Mouse (Mus musculus): ENCODE measurements at regions not wholly inside any gene's neighbourhood (a gene's known extent, or its start where the extent isn't known, plus 50 kb on each side); places are given as distances from the start of the nearest gene placed in this dataset.

DNA sequence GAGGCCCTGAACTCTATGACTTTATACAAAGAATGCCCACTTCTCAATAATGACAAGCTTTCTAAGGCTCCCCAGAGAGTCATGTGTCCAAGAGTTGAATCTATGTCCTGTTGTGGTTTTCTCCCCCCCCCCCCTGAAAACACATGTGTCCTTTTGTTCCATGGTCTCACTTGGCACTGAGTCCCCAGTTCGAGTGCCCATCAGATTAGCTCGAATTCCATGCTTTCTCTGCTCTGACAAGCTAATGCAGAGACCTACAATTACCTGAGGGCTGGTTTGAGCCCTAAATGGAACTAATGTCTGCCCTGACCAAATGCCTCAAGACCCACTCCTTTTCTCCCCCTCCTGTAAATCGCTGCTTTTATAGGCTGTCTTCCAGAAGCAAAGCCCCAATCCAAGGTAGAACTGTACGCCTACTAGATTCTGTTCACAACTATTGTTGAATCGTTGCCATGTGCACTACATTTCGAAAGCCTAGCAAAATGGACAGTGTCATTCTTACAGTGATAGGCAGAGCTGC, 392.0 kb downstream of the Wdr11 start:
- no peak for DNase-seq (ENCODE audit: low spot score)

DNA sequence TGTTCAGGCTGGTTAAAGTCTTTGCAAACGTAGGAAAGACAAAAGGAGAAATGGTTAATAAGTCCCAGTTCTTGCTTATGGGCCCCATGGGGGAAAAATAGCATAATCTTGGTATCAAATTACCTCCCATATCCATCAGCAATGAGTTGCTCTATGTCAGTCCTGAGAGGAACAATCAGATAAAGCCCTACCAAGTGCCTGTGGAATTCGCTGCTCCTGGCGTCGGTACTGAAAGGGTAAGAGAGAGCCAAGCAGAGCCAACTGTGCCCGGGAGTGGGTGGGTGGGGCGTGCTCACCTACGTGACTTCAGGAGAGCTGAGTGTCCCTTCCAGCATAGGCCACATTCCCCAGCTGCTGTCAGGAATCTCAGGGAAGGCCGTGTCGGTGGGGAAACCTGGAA, 392.7 kb downstream of the Wdr11 start:
- no peak for DNase-seq (ENCODE audit: low spot score)

DNA sequence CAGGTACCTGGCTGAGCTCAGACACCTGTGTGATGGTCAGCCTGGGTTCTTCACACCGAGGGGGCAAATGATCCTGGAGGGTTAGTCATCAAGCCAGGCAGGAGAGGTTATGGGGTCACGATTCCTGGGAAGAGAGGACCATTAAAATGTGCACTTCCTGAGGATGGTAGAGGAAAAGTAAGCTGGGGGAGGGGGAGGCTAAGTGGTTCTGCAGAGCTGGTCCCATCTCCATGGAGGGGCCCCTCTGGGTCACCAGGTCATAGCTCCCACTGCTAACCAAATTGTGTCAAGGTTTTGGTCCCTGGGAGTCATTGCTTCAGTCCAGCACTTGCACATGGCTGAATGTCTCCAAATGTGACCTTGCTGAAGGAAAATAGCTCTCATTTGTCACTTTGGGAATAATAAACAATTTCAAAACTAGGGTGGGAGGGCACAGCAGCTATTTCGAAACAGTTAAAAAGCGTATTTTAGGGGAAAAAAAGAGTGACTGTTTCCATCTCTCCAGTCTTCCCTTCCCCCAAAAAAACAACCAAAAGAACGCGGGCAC, 395.5 kb downstream of the Wdr11 start:
- DNase-seq (ENCODE audit: low spot score), result no peak

DNA sequence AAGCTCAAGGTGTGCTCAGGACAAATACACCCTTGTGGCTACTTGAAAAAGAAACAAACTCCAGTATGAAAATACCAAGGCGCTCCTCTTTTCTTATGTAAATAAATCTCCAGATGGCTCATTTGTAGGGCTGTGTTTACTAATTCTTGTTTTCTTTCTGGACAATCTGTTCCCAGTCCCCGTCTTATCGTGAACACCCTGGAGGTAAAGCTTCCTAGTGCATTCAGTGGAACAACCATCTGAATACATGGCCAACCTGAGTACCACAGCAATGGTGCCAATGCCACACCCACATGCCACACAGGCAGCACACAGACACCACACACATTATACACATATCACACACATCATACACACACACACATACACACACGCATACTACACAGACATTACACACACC, 396.1 kb downstream of the Wdr11 start:
- no peak for DNase-seq (ENCODE audit: low spot score)

DNA sequence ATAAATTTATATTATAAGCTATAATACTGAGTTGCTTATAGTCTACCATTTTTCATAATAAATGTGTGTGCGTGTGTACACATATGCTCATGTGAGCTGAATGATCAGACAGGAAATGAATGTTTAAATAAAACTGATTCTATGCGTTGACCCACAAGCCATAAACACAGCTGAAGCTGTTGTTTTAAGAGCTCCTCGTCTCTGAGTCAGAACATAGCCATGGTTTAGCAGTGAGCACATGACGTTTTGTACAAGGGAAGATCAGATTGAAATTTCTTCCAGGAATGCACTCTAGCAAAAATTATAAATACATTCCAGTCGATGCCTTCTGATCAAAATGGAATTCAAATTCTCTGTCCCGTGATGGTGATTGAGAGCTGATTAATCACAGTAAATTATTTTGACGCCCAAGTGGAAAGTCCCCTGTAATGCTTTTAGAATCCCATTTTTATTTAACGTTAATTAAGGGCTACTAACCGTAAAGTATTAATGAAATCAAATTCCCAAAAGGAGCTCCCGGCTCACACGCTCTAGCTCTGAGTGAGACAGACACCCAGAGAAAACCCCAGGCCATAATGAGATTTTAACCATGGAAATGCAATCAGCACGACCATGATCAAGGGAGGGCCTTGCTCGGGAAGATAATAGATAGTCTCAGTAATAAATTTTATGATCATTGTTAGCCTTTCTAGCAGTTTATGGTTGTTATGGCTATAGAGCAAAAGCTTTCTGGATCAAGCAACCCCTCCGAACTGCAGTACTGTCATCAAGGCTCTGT, 402.0 kb downstream of the Wdr11 start:
- DNase-seq (ENCODE audit: low spot score), result no peak

DNA sequence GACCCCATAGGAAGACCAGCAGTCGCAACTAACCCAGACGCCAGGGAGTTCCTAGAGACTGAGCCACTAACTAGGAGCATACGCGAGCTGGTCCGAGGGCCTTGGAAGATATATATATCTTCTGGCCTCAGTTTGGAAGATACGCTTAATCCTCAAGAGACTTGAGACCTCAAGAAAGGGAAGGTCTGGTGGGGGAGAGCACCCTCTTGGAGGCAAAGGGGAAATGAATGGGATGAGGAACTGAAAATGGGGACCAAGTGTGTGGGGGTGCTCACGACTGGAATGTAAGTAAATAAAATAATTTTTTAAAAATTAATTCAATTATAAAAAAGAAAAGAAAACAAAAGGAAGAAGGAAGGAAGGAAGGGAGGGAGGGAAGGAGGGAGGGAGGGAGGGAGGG, 403.9 kb downstream of the Wdr11 start:
- no peak for DNase-seq (ENCODE audit: low spot score)

DNA sequence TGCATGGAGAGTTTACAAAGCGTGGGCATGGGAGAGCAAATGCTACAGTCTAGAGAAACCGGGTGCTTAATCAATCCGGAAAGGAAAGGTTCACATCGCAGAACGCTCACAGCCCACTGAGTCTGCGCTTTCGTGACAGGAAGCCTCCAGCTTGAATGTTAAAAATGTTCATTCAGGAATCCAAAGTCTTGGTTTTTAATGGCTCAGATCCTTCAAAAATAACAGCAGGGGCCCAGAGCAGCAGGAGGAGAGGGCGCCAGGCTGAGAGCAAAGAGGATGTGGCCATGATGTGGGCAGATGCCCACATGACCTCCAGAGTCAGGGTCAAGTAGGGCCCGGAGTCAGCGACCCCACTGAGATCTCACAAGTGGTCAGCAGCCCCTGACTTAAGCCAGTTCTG, 409.4 kb downstream of the Wdr11 start:
- DNase-seq (ENCODE audit: low spot score), result no peak

DNA sequence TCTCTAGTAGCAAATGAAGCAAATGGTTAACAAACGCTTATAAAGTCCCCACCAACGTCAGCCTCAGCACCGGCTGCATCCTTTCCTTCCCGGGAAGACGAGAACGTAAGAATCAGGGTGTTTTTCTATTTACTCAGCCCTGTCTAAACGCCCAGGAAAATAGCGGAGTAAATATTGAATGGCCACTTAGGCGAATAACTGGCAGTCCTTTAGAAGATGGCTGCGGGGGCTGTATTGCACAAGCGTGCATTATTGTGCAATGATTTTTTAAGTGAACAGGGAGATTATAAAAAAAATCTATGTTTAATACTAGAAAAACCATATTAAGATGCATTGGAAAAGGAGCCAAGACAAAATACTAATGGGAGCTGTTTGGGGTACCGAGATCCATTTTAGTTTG, 410.3 kb downstream of the Wdr11 start:
- DNase-seq (ENCODE audit: low spot score), result no peak

DNA sequence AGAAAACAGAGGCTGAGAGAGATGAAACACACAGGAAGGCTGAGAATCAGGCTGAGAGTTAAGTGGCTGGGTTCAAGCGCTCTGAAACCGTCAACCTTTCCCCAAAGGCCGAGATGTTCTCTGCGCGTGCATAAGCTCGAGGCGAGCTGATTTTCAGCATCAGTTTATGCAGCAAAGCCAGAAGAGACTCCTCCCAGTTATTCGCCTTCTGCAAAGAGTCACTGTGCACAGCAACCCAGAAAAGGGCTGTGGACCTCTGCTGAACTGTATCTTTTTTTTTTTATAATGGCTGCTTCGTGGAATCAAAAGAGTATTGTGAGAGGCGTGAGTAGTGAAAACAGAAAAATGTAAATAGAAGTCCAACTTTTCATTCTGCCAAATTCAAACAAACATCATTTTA, 413.7 kb downstream of the Wdr11 start:
- no peak for DNase-seq (ENCODE audit: low spot score)

DNA sequence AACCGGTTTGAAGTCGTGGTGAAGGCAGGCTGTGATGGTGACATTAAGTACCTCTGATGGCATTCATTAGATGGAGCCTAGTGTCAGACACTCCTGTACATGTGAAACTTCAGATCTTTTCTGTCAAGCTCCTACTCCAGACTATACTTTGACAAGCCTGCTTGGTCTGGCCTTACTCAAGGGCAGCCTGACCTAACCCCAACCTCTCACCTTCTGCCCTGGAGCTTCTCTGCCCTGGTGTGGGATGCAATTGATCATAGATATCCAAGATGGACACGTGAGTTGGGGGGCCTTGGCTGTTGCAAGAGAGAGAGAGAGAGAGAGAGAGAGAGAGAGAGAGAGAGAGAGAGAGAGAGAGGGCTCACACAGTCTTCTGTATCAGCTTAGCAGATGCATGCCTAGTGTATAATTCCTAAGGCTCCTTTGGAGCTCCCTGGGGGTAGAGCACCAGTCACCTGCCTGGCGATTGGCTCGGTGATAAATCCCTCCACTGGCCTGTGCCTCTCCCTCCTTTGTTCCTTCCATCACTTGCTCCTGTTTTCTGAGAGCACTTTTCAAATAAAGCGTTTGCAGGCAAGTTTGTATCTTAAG, 416.4 kb downstream of the Wdr11 start:
- no peak for DNase-seq (ENCODE audit: low spot score)

DNA sequence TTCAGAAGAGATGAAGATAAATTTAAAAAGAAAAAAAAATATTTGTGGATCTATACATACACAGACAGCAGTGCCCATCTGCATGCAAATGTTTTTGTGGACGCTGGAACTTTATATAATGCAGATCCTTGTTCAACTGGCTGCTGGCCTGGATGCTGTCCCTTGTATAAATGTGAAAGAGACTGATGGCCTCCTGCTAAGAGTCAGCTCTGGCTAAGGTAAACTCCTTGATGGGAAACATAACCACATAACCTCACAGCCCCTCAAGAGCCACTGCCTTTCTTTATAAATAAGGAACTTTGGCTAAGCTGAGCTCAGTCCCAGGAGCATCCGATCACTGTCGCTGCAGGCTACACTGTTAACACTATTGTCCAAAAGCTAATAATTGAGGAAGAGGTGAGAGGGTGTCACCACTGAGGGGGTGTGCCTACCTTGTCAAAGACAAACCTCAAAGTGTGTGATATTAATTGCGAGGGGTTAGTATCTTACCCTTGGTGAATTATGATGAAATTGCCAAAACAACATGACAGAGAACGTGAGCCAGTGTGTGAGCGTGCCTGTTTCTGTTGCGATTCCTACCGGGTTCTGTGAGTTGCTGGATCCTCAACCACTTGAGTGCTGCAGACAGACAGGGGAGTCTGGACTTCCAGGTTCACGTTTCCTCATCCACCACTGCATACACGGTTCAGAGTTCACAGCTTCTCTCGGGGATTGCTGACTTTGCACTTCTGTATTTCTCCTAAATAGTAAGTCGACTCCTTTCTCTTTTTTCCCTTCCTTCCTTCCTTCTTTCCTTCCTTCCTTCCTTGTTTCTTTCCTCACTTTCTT, 417.1 kb downstream of the Wdr11 start:
- DNase-seq (ENCODE audit: low spot score), result no peak

DNA sequence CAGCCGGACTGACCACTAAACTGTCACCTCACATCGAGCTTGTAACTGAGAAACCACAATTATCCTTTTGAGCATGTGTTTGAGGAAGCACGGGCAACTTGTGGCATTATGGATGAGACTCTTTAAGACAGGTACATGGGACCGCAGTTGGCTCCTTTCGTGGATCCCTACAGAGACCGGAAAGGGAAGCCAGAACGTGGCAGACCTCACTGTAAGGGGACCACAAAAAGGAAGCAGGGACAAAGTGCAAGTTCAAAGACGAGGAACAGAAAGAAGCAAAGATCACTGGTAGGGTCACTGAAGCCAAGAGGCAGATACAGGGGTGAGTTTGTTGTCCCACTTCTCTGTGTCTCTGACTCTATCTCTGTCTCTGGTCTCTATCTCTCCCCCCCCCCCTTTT, 420.4 kb downstream of the Wdr11 start:
- DNase-seq (ENCODE audit: low spot score), result no peak

DNA sequence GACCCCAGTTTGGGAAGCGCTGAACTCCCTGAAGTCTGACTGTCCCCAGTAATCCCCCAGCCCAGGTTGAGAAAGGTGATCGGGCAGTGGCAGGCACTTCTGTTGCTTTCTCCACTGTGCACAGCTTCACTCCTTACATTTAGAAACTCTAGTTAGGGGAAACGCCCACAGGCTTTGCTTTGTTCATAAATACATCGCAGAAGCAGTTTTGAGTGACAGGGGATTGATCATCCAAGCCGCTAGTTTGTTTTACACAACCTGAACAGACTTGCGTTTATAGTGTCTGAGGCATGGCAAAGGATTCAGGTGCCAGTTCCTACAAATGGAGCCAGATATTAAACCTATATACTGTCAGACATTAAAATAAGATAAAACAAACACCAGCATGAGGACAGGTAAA, 421.4 kb downstream of the Wdr11 start:
- DNase-seq (ENCODE audit: low spot score), result no peak

DNA sequence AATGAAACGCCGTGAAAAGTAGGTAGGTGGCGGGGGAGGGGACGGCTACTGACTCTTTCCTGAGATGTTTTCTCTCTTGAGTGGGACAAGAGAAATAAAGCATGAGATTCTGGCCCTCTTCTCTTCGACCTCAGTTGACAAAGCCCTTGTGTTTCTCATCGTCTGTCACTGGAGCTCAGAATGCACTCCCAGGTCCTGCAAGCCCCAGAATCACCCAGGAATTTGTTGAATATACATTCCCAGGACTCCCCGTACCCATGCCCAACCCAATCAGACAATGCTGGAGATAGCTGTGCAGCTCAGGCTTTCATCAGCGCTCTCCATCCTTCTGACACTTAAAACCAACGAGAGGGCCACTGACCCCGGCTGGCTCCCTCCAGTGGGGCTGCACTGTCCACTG, 422.9 kb downstream of the Wdr11 start:
- no peak for DNase-seq (ENCODE audit: low spot score)

DNA sequence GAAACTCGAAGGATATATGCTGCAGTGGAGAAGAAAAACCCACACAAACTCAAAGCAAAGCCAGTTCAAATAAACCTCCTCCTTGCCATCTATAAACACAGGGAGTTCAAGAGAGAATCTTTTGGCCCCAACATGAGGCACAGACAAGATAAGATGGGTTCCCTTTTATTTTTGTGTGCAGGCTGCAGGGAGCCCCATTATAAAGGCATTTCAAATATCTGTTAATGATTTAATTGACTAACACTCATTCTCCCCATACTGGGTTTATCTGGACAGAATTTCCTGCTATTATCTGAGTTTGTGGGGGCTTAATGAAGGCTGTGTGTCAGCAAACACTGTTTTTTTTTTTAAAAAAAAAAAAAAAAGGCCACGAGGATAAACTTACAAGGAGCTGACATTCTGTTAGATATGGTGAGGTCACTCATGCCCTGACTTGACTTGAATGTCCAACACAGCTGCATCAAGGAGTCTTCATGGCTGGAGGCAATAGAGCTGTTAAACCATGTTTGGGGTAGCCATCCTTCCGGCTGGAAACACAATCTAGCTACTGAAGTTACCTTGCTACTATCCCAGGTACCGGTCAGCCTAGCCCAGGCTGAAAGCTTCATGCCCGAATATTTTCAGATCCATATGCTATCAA, 423.8 kb downstream of the Wdr11 start:
- no peak for DNase-seq (ENCODE audit: low spot score)

DNA sequence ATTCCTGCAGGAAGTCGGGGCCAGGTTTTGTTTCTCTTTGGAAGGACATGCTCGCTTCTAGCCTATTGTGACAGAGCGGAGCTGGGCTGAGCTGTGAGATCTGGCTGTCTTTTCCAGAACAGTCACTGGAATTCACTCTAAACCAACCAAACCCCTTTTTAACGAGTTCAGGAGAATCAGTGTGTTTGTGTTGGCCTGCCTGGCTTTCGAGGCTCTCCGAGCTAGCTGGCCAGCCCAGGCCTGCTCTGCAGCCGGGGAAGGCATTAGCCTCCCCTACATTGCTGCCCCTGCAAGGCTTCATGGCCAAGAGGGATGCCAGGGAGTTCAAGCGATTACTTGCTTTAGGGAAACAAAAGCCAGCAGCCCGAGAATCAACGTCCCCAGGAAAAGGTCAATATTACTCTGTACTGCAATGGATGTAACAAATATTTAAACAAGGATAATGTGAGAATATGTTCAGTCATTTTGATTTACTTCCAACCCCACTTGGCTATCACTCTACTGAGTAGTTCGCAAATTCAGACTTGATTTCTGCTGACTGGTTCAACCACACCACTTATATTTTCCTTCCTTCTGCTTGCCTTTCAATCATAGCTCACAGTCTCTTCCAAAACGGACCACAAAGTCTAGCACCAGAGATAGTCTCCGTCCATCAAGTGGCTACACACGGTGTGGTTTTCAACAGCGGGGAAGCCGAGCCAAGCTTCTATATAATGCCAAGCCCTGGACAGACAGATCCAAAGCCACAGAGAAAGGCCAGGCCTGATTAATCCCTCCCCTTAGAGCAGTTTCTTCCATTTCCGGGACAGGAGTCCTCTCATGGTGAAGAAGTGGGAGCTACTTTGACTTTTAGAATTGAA, 424.6 kb downstream of the Wdr11 start:
- DNase-seq (ENCODE audit: low spot score), result no peak

DNA sequence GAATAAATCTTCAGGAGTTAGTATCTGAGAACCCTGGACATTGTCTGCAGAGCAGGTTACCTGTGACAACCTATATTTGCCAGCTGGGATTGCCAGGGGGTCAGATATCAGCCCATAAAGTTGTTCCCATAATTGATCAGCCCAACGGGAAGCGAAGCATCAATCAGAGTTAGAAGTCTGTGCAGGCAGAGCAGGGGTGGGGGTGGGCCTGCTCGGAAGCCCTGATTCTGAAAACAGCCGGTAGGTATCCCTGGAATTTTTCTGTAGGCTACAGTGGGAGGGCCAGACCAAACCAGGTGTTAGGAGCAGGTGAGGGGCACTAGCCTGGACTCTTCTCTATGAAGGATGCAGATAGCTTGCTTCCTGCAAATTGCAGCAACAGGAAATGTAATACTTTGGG, 427.2 kb downstream of the Wdr11 start:
- no peak for DNase-seq (ENCODE audit: low spot score)

DNA sequence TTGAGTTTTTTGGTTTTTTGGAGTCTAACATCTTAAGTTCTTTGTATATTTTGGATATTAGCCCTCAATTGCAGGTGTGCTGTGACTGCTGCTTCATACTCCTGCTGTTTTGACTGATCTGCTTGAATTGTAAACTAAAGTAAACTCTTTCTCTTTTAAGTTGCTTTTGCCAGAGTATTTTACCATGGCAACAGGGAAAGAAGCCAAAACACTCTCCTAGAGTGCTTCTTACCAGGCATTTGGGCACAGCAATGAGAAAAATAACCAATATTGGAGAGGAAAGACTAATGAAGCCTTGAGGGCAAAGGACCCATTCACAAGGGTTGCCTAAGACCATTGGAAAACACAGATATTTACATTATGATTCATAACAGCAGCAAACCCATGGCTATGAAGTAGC, 437.3 kb downstream of the Wdr11 start:
- no peak for DNase-seq (ENCODE audit: low spot score)

DNA sequence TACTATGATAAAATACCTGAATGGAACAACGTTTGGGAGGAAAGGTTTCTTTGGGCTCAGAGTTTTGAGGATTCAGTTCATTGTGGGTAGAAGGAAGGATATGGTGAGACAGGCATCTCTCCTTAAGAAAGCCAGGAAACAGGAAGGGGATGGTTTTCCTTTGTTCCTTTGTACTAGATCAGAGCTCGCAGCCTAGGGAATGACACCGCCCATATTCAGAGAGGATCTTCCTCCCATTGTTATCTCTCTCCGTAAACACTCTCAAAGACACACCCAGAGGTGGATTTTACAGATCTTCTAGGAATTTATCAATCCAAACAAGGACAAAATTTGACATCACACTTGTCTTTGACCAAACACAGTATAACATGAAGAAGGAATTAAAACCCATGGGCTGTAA, 439.0 kb downstream of the Wdr11 start:
- no peak for DNase-seq (ENCODE audit: low spot score)

DNA sequence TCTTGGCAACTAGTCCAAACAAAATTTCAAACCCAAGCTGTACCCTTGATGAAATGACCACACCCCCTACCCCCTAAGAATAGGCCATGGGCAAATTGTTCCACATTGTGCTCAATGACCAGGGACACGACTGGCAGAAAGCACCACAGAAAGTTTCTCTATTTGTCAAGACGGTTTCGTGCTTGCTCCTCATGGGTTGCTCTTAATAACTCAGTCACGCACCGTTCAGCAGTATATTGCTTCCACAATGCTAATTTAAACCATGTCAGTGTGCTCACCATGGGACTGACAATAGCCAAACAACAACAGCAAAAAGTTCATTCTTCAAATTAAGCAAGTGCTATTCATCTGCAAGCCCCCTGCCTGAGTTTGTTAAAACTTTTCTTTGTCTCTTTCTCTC, 444.6 kb downstream of the Wdr11 start:
- no peak for DNase-seq (ENCODE audit: low spot score)

DNA sequence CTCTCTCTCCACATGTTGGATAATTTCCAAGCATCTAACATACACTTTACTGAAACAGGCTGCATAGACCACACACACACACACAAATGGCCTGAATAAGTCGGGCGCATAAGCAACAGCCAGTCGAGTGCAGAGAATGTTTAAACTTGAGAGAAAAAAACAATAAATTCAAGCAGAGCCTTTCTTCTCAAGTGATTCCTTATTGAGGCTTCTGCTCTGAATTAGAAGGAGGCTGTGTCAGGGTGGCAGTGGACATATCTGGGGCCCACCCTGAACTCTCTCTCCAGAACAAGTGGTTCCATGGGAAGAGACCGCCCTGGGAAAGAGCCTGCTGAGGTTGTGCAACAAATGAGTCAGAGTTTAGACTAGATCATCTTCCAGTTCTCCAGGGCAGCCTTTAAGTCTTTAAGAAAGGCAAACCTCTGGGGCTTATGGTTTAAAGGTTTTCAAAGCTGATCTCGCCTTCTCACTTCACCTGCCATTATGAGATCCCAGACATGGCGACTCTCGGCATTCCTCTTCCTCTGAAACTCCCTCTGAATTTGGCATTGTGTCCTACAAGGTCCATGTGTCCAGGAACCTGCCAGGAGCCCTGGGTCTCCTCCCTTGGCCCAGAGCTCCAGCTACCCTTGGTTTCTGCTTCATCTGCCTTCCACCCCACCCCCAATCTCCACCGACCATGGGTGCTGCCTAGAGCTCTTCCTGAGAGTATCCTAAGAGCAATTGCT, 445.3 kb downstream of the Wdr11 start:
- no peak for DNase-seq (ENCODE audit: low spot score)
